Mouse (Mus musculus): ENCODE data around the gene Swsap1.

DNA sequence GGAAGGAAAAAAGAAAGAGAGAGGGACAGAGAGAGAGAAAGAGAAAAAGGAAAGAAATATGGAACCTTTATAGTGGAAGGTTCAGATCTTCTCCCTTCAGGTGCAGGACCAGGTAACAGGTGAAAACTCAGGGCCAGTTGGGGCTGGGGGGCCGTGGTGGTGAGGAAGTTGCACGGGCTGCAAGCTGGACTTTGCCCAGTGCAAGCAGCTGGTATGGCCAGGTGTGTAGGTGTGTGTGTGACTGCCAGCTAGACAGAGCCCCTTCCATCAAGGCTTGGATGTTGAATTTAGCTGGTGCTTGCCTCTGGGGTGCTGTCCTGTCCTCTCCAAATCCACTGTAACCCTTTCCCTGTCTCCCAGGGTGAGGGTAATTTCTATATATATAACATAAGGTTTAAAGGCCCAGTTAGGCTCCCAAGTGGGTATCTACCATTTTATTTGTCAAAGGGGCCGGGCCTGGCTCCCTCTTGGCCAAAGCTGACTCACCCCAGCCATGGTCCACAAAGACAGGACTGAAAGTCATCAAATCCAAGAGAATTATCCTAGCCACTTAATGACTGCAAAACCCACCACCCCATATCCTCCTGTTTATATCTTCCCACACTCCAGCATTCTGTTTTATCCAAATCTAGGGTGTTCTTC lies 38.6 kb upstream of the Swsap1 start:
- TF ChIP-seq CTCF (IDR thresholded peaks at IDR 0.05; ENCODE audit: control insufficient read depth, insufficient read depth, low read length) (no peak), POLR2A (IDR thresholded peaks at IDR 0.05; ENCODE audit: borderline replicate concordance, control insufficient read depth, low read depth, low read length) (no peak)

Data from bone marrow, adult 2 months (tissue).